Mouse (Mus musculus) hematopoietic stem cell, adult 5-6 weeks (primary cell): ENCODE measurements around the gene Tusc2. TPM values are rescaled to one million over a fixed set of nuclear protein-coding genes. Genes with fewer than 3 reads are reported as not detected.

Experiments used
- ATAC-seq, 2 experiments: fragments of 125-278 bp in 1 of 2; replicated peaks in 1 of 2; 2 replicates each; pipeline ENCODE4 v1.8.0; 2016 to 2017; ENCODE audit warnings: inconsistent platforms in 2 of 2, mild to moderate bottlenecking in 2 of 2, moderate number of reproducible peaks in 2 of 2, low read depth in 1 of 2, moderate TSS enrichment in 1 of 2; ENCODE audit not compliant: low FRiP score in 2 of 2, poor library complexity in 2 of 2, severe bottlenecking in 2 of 2, insufficient read depth in 1 of 2, low TSS enrichment in 1 of 2
- total RNA-seq: library from RNA; stranded (forward); fragments of 172-1452, 232-1000 nt; gene quantifications from 2 replicates; pipeline ENCODE4 v1.2.3, GENCODE M21; 2017

The Tusc2 gene
- total RNA-seq, result 16.2 and 23.7 TPM in 2 replicates

DNA sequence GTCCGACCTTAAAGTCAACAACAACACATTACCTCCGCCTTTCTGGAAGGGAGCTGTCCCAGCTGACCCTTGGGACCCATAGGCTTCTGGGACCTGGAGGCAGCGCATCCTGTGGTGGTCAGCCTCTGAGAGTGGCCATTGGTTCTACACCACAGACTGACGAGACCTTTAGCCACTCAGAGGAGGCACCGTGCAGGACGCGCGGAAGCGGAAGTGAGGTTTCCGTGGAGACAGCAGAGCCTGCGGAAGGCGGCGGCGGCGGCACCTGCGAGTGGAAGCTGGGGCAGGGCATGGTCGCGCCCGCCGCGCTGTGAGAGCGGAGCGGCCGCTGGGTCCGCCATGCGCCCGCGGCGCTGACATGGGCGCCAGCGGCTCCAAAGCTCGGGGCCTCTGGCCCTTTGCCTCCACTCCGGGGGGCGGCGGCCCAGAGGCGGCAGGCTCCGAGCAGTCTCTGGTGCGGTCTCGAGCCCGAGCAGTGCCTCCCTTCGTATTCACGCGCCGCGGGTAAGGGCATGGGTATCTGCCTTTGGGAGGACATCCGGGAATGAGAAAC, at the start of gene Tusc2:
TSS of gene Tusc2 (plus strand) at position 227 of the 553 bp plus-strand sequence.
- ATAC-seq, result peak; percentile 98

DNA sequence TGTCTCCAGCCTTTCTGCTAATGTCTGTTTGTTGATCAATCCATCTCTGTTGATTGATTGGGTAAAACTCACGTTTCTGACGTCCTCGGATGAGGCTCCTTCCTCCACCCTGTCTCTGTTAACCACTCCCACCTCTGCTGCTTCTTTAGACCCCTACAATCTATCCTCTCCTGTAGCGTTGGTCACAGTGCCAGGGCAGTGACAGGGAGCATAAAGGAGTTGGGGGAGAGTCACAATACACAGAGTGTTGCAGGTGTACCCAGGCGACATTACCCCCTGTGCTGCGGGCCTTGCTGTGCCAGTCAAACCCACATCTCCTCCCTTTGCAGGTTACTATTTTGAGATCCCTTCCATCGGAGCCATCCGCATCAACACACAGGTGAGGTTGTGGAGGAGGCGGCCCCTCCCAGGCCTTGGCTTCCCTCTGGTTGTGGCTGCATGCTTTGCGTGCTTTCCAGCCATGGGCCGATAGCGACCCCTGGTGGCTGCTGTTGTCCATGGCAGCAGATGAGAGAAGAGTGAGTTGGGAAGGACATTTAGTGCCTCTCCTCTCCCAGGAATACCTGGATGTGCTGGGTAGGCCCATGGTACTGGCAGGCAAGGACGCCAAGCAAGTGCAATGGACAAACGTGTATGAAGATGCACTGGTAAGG, 48.6 kb upstream of the Tusc2 start:
- ATAC-seq, result peak; percentile 83

DNA sequence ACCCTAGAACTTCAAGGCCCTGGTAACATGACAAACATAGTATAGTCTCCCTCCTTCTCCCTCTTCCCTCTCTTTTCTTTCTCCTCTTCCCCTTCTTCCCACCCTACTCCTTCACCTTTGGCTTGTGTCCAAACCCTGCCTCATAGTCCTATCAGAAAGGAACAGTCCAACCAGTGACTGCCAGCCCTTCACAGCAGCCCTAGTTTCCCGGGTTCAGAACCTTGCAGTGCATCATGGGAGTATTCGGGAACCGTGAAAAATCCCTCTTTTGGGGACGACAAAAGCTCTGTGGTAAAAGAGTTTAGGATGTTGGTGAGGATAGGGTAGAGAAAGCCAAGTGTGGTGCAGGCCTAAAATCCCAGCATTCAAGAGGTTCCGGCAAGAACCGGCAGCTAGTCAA, 42.7 kb upstream of the Tusc2 start:
- ATAC-seq, result no peak

DNA sequence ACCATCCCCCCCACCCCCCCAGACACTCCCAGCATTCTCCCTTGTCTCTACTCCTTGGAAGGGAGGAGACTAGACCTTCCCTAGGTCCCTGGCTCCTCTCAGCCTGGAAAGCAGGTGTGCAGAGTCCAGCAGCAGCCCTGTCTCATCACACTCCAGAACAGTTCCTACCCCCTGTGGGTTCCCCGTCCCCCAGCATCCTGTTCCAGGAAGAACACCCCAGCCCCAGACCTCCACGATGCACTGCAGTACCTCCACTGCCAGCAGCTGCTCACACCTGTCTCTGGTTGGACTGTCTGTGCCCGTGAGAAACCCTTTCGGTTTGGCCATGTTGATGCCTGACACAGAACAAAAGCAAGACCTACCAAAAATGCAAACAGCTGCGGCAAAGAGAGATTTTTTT, 41.9 kb upstream of the Tusc2 start:
- ATAC-seq, result no peak

DNA sequence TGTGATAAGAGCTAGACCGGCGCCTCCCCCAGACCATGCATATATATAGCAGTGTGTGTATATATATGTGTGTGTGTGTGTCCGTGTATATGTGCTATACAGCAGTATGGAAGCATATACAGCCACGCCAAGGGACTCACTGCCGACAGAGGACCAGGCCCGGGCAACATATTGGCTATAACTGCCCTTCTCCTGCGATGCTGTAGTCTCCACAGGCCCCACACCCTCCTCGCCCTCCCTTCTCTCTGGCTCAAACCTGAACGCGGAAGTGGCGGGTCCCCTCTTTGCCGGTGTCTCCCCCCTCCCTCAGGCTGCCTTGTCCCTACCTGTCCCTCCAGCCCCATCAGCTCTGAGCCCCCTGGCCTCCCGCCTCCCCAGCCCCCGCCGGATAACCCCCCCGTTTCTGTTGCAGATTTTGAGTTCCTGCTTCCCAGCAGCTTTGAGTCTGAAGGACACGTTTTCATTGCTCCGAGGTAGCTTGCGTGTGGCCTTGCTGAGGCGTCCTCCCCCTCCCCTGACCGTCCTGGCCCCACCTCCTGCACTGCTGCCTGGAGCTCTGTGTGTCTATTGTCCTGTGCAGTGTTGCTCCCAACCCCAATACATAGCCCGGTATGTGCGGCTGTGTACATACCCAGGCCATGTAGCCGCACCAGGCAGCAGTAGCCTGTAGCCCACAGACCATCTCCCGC, 41.2 kb upstream of the Tusc2 start:
- peak; percentile 19 to 51; a peak in 2 of 4 replicates for ATAC-seq

DNA sequence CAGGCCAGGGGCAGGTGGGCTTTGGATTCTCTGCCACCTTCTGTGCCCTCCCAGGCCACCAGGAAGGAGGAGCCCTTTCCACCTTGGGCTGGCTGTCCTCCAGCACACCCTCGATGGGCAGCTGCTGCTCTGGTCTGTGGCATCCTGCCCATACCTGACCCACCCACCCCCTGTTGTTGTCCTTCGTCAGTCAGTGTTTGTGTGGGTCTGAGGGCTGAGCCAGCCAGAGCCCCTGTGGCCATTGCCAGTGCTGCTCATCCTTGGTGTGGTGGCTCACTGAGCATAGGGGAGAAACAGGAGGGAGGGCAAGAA, 40.7 kb upstream of the Tusc2 start:
- no peak for ATAC-seq

- peak; percentile 28 to 61; a peak in 3 of 4 replicates for ATAC-seq
These were observed 36.6 kb upstream of the Tusc2 start for GRCm38 (mm10) chr9:107526198-107527026.

DNA sequence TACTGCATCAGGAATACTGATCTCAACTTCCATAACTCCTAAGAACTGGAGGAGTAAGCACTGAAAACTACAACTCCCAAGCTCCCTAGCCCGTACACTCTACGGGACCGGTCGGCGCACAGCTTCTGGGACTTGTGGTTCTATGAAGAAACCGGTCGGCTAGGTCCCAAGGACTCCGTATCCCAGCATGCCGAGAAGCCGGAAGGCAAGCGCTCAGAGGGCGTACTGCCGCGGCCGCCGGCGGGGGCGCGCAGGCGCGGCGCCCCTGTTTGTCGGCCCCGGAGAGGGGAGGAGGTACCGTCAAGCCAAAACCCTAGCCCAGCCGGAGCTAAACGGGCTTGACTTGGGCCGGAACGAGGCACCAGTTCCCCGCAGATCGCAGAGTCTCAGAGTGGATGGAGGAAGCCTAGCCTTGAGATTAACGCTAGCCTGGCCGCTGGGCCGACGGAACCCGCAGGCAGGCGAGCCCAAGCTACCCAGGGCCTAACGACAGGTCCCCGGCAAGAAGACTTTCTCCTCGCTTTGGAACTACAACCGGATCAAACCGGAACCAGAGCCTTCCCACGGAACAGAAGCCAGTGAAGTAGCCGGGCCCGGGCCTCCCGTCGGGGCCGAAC, 29.2 kb upstream of the Tusc2 start, which contains the start of gene Tmem115:
TSS of gene Tmem115 (plus strand) at position 155 of the 617 bp plus-strand sequence.
- peak; percentile 92 to 94 for ATAC-seq

- ATAC-seq, result peak in 1 of 2 experiments; percentile 29; a peak in 2 of 4 replicates
These were observed 28.4 kb upstream of the Tusc2 start for GRCm38 (mm10) chr9:107534408-107535202.

GRCm38 (mm10) chr9:107538231-107538630, 24.8 kb upstream of the Tusc2 start:
- ATAC-seq, result no peak

GRCm38 (mm10) chr9:107538711-107539110, 24.3 kb upstream of the Tusc2 start:
- no peak for ATAC-seq

GRCm38 (mm10) chr9:107539940-107540339, 23.1 kb upstream of the Tusc2 start:
- ATAC-seq, result no peak

- ATAC-seq, result no peak
These were observed 22.6 kb upstream of the Tusc2 start for GRCm38 (mm10) chr9:107540420-107540819.

DNA sequence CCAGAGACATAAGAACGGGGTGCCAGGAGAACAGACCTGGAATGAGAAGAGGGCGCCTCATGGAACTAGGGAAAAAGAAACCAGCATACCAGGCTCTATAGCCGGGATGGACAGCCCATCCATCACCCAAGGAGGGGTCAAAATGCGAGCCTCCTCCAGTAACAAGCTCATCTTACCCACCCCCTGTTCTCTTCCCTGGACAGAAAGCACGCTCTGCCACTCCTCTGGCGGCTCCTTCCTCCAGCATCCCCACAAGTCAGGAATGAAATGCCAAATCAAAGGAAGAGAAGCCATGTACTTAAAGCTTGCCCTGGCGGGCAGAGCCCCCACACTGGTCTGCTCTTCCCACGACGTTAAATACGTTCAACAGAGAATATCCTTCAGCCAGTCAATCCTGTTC, 22.1 kb upstream of the Tusc2 start:
- ATAC-seq, result no peak

- peak; percentile 77 to 89 for ATAC-seq
These were observed 21.3 kb upstream of the Tusc2 start, which contains the start of the genes Cyb561d2 and Nprl2 for GRCm38 (mm10) chr9:107541474-107542351. Gene Cyb561d2 (minus strand): TSS chr9:107542193. Gene Nprl2 (plus strand): TSS chr9:107542226.

GRCm38 (mm10) chr9:107542352-107542686, 20.7 kb upstream of the Tusc2 start:
- no peak for ATAC-seq
